8 mouse cellular contexts compared by ENCODE assay signal in genomic region chr7:112212921-112213721, GRCm38 (mm10). TPM values are rescaled to one million over a fixed set of nuclear protein-coding genes. Genes with fewer than 3 reads are reported as not detected.
DNase-seq lines count a peak whose midpoint lies in the region; ATAC-seq and TF ChIP-seq lines count a peak whose summit lies in the region.

No protein-coding gene starts in this region.

- no peak for TF ChIP-seq POLR2A in ES-Bruce4 (IDR thresholded peaks at IDR 0.05; ENCODE audit: insufficient read depth, low read length)

- TF ChIP-seq CTCF in ES-Bruce4 (IDR thresholded peaks at IDR 0.05; ENCODE audit: low read depth, low read length), result peak; percentile 22

- no peak overlapping the region for H3K27ac ChIP-seq in hindbrain, embryonic 13.5 days
- no peak overlapping the region for H3K27ac ChIP-seq in hindbrain, embryonic 11.5 days (ENCODE audit: low read depth, low read length)
- no peak overlapping the region for H3K27ac ChIP-seq in ES-Bruce4 (ENCODE audit: insufficient read depth, low read length)
- H3K27ac ChIP-seq in forebrain, embryonic 12.5 days, result 0 out of 2 replicates have a peak overlapping the region, but pooled peaks have one; percentile 20
- H3K27ac ChIP-seq in kidney, embryonic 14.5 days (ENCODE audit: low read depth, low read length), result no peak overlapping the region

- no peak for TF ChIP-seq EP300 in ES-Bruce4 (IDR thresholded peaks at IDR 0.05; ENCODE audit: insufficient read depth, low read depth, low read length)

- peaks cover 20% of the 10 kb centered on the region; the same call in 1 of the 2 replicates for H3K27me3 ChIP-seq in hindbrain, embryonic 13.5 days
- H3K27me3 ChIP-seq in hindbrain, embryonic 11.5 days (ENCODE audit: control insufficient read depth, insufficient read depth, low read length), result no peaks in the 10 kb centered on the region; the same call in 1 of the 2 replicates
- H3K27me3 ChIP-seq in ES-Bruce4 (ENCODE audit: control insufficient read depth, insufficient read depth, low read length, poor library complexity, severe bottlenecking), result no peaks in the 10 kb centered on the region
- H3K27me3 ChIP-seq in forebrain, embryonic 12.5 days, result no peaks in the 10 kb centered on the region
- H3K27me3 ChIP-seq in kidney, embryonic 14.5 days (ENCODE audit: control insufficient read depth, insufficient read depth, low read length), result no peaks in the 10 kb centered on the region

- no peaks in the 10 kb centered on the region for H3K36me3 ChIP-seq in hindbrain, embryonic 13.5 days
- no peaks in the 10 kb centered on the region for H3K36me3 ChIP-seq in hindbrain, embryonic 11.5 days (ENCODE audit: control insufficient read depth, insufficient read depth, low read length)
- no peaks in the 10 kb centered on the region for H3K36me3 ChIP-seq in ES-Bruce4 (ENCODE audit: control insufficient read depth, insufficient read depth, low read length, poor library complexity, severe bottlenecking)
- H3K36me3 ChIP-seq in forebrain, embryonic 12.5 days (replicated peaks), result no peaks in the 10 kb centered on the region
- no peaks in the 10 kb centered on the region for H3K36me3 ChIP-seq in kidney, embryonic 14.5 days (ENCODE audit: control insufficient read depth, insufficient read depth, low read length)

- H3K4me1 ChIP-seq in hindbrain, embryonic 13.5 days (replicated peaks), result peaks cover 17% of the 10 kb centered on the region
- no peaks in the 10 kb centered on the region for H3K4me1 ChIP-seq in hindbrain, embryonic 11.5 days (replicated peaks; ENCODE audit: control insufficient read depth, insufficient read depth, low read length)
- H3K4me1 ChIP-seq in ES-Bruce4 (ENCODE audit: control insufficient read depth, insufficient read depth, low read length), result peaks cover 3% of the 10 kb centered on the region
- peaks cover 13% of the 10 kb centered on the region for H3K4me1 ChIP-seq in forebrain, embryonic 12.5 days
- peaks cover 14% of the 10 kb centered on the region for H3K4me1 ChIP-seq in kidney, embryonic 14.5 days (ENCODE audit: control insufficient read depth, insufficient read depth, low read length)

- 47% methylated on average over 8 of the region's 8 CpGs for WGBS in hindbrain, embryonic 13.5 days
- WGBS in hindbrain, embryonic 11.5 days, result 47% methylated on average over 8 of the region's 8 CpGs
- WGBS in forebrain, embryonic 12.5 days, result 48% methylated on average over 8 of the region's 8 CpGs
- 35% methylated on average over 8 of the region's 8 CpGs for WGBS in kidney, embryonic 14.5 days

- no peak overlapping the region for H3K4me3 ChIP-seq in hindbrain, embryonic 13.5 days
- no peak overlapping the region for H3K4me3 ChIP-seq in hindbrain, embryonic 11.5 days (ENCODE audit: low read depth, low read length)
- no peak overlapping the region for H3K4me3 ChIP-seq in ES-Bruce4 (ENCODE audit: low read depth, low read length)
- H3K4me3 ChIP-seq in forebrain, embryonic 12.5 days (replicated peaks), result no peak overlapping the region
- H3K4me3 ChIP-seq in kidney, embryonic 14.5 days (ENCODE audit: low read length), result no peak overlapping the region

- DNase-seq in hindbrain, embryonic 11.5 days (ENCODE audit: low spot score), result no peak
- peak; percentile 90 for DNase-seq in lung, postnatal 25 days (ENCODE audit: low spot score)
- DNase-seq in thymus, postnatal 10 days (ENCODE audit: low spot score in 2 of 2), result peak; percentile 64 to 74

- no peaks in the 10 kb centered on the region for H3K9me3 ChIP-seq in hindbrain, embryonic 13.5 days
- no peaks in the 10 kb centered on the region for H3K9me3 ChIP-seq in hindbrain, embryonic 11.5 days (ENCODE audit: control insufficient read depth, low read length)
- H3K9me3 ChIP-seq in ES-Bruce4 (replicated peaks; ENCODE audit: control insufficient read depth, insufficient read depth, low read length, poor library complexity, severe bottlenecking), result no peaks in the 10 kb centered on the region
- no peaks in the 10 kb centered on the region for H3K9me3 ChIP-seq in forebrain, embryonic 12.5 days
- no peaks in the 10 kb centered on the region for H3K9me3 ChIP-seq in kidney, embryonic 14.5 days (ENCODE audit: control insufficient read depth, low read length)

- no peak overlapping the region for H3K4me2 ChIP-seq in hindbrain, embryonic 13.5 days
- no peak overlapping the region for H3K4me2 ChIP-seq in hindbrain, embryonic 11.5 days (replicated peaks; ENCODE audit: low read depth, low read length)
- H3K4me2 ChIP-seq in forebrain, embryonic 12.5 days, result no peak overlapping the region
- no peak overlapping the region for H3K4me2 ChIP-seq in kidney, embryonic 14.5 days (replicated peaks; ENCODE audit: low read depth, low read length)

- no peak overlapping the region for H3K9ac ChIP-seq in hindbrain, embryonic 13.5 days
- H3K9ac ChIP-seq in hindbrain, embryonic 11.5 days (ENCODE audit: low read depth, low read length), result no peak overlapping the region
- H3K9ac ChIP-seq in ES-Bruce4 (ENCODE audit: low read depth, poor library complexity, severe bottlenecking), result no peak overlapping the region
- no peak overlapping the region for H3K9ac ChIP-seq in forebrain, embryonic 12.5 days
- H3K9ac ChIP-seq in kidney, embryonic 14.5 days (ENCODE audit: low read depth, low read length), result no peak overlapping the region

- ATAC-seq in hindbrain, embryonic 13.5 days (ENCODE audit: low FRiP score), result peak; percentile 76
- ATAC-seq in hindbrain, embryonic 11.5 days (ENCODE audit: low FRiP score), result no peak
- peak; percentile 60; the same call in 1 of the 2 replicates for ATAC-seq in forebrain, embryonic 12.5 days (ENCODE audit: low FRiP score)
- ATAC-seq in kidney, embryonic 14.5 days (ENCODE audit: low FRiP score, low TSS enrichment), result peak; percentile 64
- no peak for ATAC-seq in erythroid progenitor cell, adult 5-6 weeks (replicated peaks; ENCODE audit: low FRiP score, poor library complexity, severe bottlenecking)

RNA-seq across cellular contexts. Expression of gene Mical2, which starts 12.5 kb away (rescaled TPM):
- polyA plus RNA-seq in hindbrain, embryonic 13.5 days (2015; fragmentation: Nextera tagmentation; extraction: Ambion mirVana), result 1.5 and 1.9 TPM in 2 replicates
- polyA plus RNA-seq in hindbrain, embryonic 11.5 days (2014; fragmentation: Nextera tagmentation; extraction: Ambion mirVana), result 1.2 and 1.7 TPM in 2 replicates
- polyA plus RNA-seq in ES-Bruce4 (2011; ENCODE audit: insufficient read depth, insufficient read length, low read depth, missing spikeins), result 1.7 and 2.4 TPM in 2 replicates
- 2.3 and 3.4 TPM in 2 replicates for polyA plus RNA-seq in forebrain, embryonic 12.5 days (2016; fragmentation: Nextera tagmentation; extraction: Ambion mirVana)
- polyA plus RNA-seq in kidney, embryonic 14.5 days (2014; fragmentation: Nextera tagmentation; extraction: Ambion mirVana), result 5.0 and 7.7 TPM in 2 replicates
- not detected in 2 replicates for total RNA-seq in erythroid progenitor cell, adult 5-6 weeks (2015; ENCODE audit: low replicate concordance)
- total RNA-seq in erythroid progenitor cell, adult 5-6 weeks (2017; ENCODE audit: low replicate concordance), result not detected in 2 replicates

RNA-seq across cellular contexts. Expression of gene Dkk3, which starts 54.3 kb away (rescaled TPM):
- polyA plus RNA-seq in hindbrain, embryonic 13.5 days (2015; fragmentation: Nextera tagmentation; extraction: Ambion mirVana), result 25.6 and 33.4 TPM in 2 replicates
- polyA plus RNA-seq in hindbrain, embryonic 11.5 days (2014; fragmentation: Nextera tagmentation; extraction: Ambion mirVana), result 10.6 and 12.2 TPM in 2 replicates
- 4.4 and 4.6 TPM in 2 replicates for polyA plus RNA-seq in ES-Bruce4 (2011; ENCODE audit: insufficient read depth, insufficient read length, low read depth, missing spikeins)
- 21.5 and 28.7 TPM in 2 replicates for polyA plus RNA-seq in forebrain, embryonic 12.5 days (2016; fragmentation: Nextera tagmentation; extraction: Ambion mirVana)
- polyA plus RNA-seq in kidney, embryonic 14.5 days (2014; fragmentation: Nextera tagmentation; extraction: Ambion mirVana), result 9.3 and 14.9 TPM in 2 replicates
- not detected in 2 replicates for total RNA-seq in erythroid progenitor cell, adult 5-6 weeks (2015; ENCODE audit: low replicate concordance)
- total RNA-seq in erythroid progenitor cell, adult 5-6 weeks (2017; ENCODE audit: low replicate concordance), result not detected in 2 replicates

Comparison
In these comparisons a context has a peak if more than half of its experiments do, and no peak if none do; other contexts are left out.
1. ATAC-seq: peak in hindbrain, embryonic 13.5 days (single experiment), forebrain, embryonic 12.5 days (single experiment) and kidney, embryonic 14.5 days (single experiment); none in hindbrain, embryonic 11.5 days (single experiment) and erythroid progenitor cell, adult 5-6 weeks (single experiment).